Mouse (Mus musculus) hindbrain, embryonic 13.5 days (tissue): ENCODE results near the gene Lexm. TPM values are rescaled to one million over a fixed set of nuclear protein-coding genes. Genes with fewer than 3 reads are reported as not detected.

Source experiments
- ATAC-seq: fragments of 200-750 bp; cut with Nextera tagmentation; 2 replicates; pipeline ENCODE4 v1.8.0; 2017; ENCODE audit warnings: moderate TSS enrichment; ENCODE audit not compliant: low FRiP score
- H3K27ac ChIP-seq: fragments of 300-500 bp; sonication (generic); 2 replicates; pipeline ENCODE4 v1.5.1; 2015; ENCODE audit warnings: inconsistent platforms, mild to moderate bottlenecking, moderate library complexity
- H3K27me3 ChIP-seq: fragments of 300-500 bp; sonication (generic); 2 replicates; pipeline ENCODE4 v1.6.1; 2015; ENCODE audit warnings: mild to moderate bottlenecking, inconsistent platforms
- H3K36me3 ChIP-seq: fragments of 300-500 bp; sonication (generic); 2 replicates; pipeline ENCODE4 v1.6.1; 2015; ENCODE audit warnings: mild to moderate bottlenecking, inconsistent platforms
- H3K4me1 ChIP-seq: fragments of 300-500 bp; sonication (generic); replicated peaks from 2 replicates; pipeline ENCODE4 v1.6.1; 2015; ENCODE audit warnings: inconsistent platforms
- H3K4me2 ChIP-seq: fragments of 300-500 bp; sonication (generic); 2 replicates; pipeline ENCODE4 v1.6.1; 2015; ENCODE audit warnings: inconsistent platforms, mild to moderate bottlenecking, moderate library complexity
- H3K4me3 ChIP-seq: fragments of 300-500 bp; sonication (generic); 2 replicates; pipeline ENCODE4 v1.5.1; 2015; ENCODE audit warnings: mild to moderate bottlenecking, inconsistent platforms
- H3K9ac ChIP-seq: fragments of 300-500 bp; sonication (generic); 2 replicates; pipeline ENCODE4 v1.6.1; 2015; ENCODE audit warnings: mild to moderate bottlenecking, inconsistent platforms
- H3K9me3 ChIP-seq: fragments of 300-500 bp; sonication (generic); 2 replicates; pipeline ENCODE4 v1.6.1; 2016; ENCODE audit warnings: inconsistent platforms
- WGBS: fragments of 180-500 bp; shearing (Covaris S2); methylation state at CpG from one replicate; pipeline ENCODE4 v1.1.7; 2015; 5-methylcytosine and 5-hydroxymethylcytosine counted together
- polyA plus RNA-seq: library from polyadenylated mRNA; unstranded; fragments of >200 nt; fragmentation: Nextera tagmentation; extraction: Ambion mirVana; gene quantifications from 2 replicates; pipeline ENCODE4 v1.2.1, GENCODE M21; 2015

Lexm gene
- polyA plus RNA-seq, 1 experiment from 2014 or later: 0.10 TPM

DNA sequence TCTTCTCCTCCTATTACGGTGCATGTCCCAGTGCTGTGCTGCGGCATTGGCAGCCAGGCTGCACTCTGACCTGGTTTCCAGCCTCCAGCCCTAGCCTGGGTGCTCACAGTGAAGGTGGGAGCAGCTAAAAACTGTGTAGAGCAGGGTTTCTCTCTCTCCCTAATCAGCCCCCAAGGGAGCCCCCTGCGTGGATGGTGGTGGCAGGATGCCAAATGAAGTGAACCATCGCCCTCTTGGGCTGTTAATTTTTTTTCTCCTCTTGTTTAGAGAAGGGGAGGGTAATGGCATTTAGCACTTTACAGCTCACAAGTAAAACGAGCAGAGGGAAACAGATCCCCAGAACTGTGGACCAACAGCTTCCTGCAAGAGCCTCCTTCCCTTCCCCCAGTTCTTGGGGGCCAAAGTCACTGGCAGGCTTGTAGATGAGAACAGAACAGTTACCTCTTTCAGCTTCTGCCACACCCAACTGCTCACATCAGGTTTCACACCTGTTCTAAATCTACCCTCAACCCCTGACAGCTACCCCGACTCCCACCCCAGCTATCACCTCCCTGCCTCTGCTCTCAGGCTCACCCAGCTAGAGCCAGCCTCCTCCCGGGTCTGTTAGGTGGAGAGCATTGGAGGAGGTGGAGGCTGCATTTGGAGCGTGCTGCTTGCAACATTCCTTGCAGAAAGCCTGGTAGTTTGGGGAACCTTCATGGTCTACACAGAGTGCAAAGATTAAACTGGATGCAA lies 26.6 kb upstream of the Lexm start:
- no peak for ATAC-seq
- Histone ChIP-seq H3K27me3 (peaks cover 38% of the 10 kb centered on the region), H3K27ac (no peak overlapping the region), H3K36me3 (no peaks in the 10 kb centered on the region), H3K9me3 (no peaks in the 10 kb centered on the region), H3K4me2 (no peak overlapping the region), H3K9ac (0 out of 2 replicates have a peak overlapping the region, but pooled peaks have one; percentile 13), H3K4me1 (peaks cover 8% of the 10 kb centered on the region), H3K4me3 (no peak overlapping the region)
- WGBS: 46% methylated on average over 8 of the region's 8 CpGs

GRCm38 (mm10) chr4:106634086-106634479 lies 17.0 kb upstream of the Lexm start:
- H3K36me3 ChIP-seq: no peaks in the 10 kb centered on the region
- H3K9ac ChIP-seq: peak overlapping the region; percentile 35; the same call in 1 of the 2 replicates
- no peak overlapping the region for H3K4me3 ChIP-seq
- H3K27ac ChIP-seq: peak overlapping the region; percentile 84
- H3K9me3 ChIP-seq: no peaks in the 10 kb centered on the region
- peaks cover 50% of the 10 kb centered on the region for H3K4me1 ChIP-seq
- 38% methylated on average over 9 of the region's 9 CpGs for WGBS
- 0 out of 2 replicates have a peak, but pooled peaks cover 10% of the 10 kb centered on the region for H3K27me3 ChIP-seq
- ATAC-seq: no peak
- peak overlapping the region; percentile 21; the same call in 1 of the 2 replicates for H3K4me2 ChIP-seq

GRCm38 (mm10) chr4:106633281-106634085 lies 16.4 kb upstream of the Lexm start:
- Histone ChIP-seq H3K9me3 (no peaks in the 10 kb centered on the region), H3K9ac (peak overlapping the region; percentile 35; the same call in 1 of the 2 replicates), H3K4me2 (peak overlapping the region; percentile 21; the same call in 1 of the 2 replicates), H3K4me3 (no peak overlapping the region), H3K27me3 (0 out of 2 replicates have a peak, but pooled peaks cover 5% of the 10 kb centered on the region), H3K27ac (peak overlapping the region; percentile 84), H3K4me1 (peaks cover 50% of the 10 kb centered on the region), H3K36me3 (no peaks in the 10 kb centered on the region)
- WGBS: 39% methylated on average over 8 of the region's 8 CpGs
- ATAC-seq: no peak

DNA sequence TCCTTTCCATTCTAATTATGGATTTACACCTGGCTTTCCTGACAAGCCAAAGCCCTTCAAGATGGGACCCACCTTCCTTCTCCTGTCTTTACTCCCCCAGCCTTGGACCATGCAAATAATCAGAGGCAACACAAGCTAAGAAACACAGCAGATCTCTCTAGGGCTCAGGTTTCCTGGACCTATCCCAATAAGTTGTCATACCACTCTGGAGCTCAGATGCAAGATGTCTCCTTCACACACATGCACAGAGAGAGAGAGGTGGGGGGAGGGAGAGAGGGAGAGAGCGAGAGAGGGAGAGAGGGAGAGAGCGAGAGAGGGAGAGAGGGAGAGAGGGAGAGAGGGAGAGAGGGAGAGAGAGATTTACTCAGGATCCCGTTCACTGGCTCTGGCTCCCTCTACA lies 15.3 kb upstream of the Lexm start:
- WGBS: 67% methylated on average over 1 of the region's 3 CpGs
- Histone ChIP-seq H3K9me3 (no peaks in the 10 kb centered on the region), H3K27ac (0 out of 2 replicates have a peak overlapping the region, but pooled peaks have one; percentile 84), H3K4me2 (no peak overlapping the region), H3K36me3 (no peaks in the 10 kb centered on the region), H3K4me3 (no peak overlapping the region), H3K27me3 (0 out of 2 replicates have a peak, but pooled peaks cover 3% of the 10 kb centered on the region), H3K4me1 (peaks cover 56% of the 10 kb centered on the region), H3K9ac (no peak overlapping the region)
- ATAC-seq: no peak

DNA sequence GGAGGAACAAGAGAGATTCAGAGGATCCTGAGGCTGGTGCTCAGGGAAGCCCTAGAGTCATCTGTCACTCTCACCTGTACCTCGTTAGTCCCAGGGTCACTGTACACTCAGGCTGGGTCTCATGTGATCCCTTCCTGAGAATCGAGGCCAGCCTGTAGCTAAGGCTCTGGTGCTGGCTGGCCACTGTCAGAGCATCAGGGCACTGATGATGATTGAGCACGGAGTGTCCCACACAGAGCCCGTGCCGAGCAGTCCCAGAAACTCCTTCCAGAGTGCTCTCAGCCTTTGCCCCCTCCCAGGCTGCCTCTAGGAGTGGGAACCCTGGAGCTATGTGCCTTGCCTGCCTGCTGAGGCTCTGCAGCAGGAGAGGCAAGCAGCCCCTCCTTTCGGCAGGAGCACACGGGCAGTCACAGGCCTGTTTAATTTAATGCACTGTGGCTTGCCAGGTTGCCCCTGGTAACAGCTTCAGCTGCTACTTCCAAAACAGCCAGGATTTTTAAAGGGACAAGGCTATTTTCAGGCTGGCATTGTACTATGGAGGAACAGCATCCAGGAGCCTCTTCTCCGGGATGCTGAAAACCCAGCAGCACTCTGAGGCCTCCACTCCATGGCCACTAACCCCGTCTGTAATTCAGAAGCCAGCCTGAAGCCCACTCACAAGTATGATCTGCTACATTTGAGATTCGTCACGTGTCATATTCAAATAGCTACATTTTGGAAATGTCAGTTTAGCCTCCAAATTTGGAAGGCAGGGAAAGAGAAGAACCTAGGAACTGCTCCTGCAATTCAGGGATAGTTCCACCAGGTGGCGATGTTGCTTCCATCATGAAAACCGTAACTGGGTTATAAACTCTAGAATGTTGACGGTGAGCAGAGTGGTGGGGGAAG lies 13.5 kb upstream of the Lexm start:
- Histone ChIP-seq H3K36me3 (no peaks in the 10 kb centered on the region), H3K27me3 (0 out of 2 replicates have a peak, but pooled peaks cover 7% of the 10 kb centered on the region), H3K4me2 (0 out of 2 replicates have a peak overlapping the region, but pooled peaks have one; percentile 20), H3K4me3 (no peak overlapping the region), H3K27ac (peak overlapping the region; percentile 86), H3K4me1 (peaks cover 60% of the 10 kb centered on the region), H3K9ac (peak overlapping the region; percentile 59), H3K9me3 (no peaks in the 10 kb centered on the region)
- WGBS: 17% methylated on average over 14 of the region's 14 CpGs
- peak; percentile 80 for ATAC-seq

GRCm38 (mm10) chr4:106629374-106629773 lies 12.3 kb upstream of the Lexm start:
- no peak for ATAC-seq

DNA sequence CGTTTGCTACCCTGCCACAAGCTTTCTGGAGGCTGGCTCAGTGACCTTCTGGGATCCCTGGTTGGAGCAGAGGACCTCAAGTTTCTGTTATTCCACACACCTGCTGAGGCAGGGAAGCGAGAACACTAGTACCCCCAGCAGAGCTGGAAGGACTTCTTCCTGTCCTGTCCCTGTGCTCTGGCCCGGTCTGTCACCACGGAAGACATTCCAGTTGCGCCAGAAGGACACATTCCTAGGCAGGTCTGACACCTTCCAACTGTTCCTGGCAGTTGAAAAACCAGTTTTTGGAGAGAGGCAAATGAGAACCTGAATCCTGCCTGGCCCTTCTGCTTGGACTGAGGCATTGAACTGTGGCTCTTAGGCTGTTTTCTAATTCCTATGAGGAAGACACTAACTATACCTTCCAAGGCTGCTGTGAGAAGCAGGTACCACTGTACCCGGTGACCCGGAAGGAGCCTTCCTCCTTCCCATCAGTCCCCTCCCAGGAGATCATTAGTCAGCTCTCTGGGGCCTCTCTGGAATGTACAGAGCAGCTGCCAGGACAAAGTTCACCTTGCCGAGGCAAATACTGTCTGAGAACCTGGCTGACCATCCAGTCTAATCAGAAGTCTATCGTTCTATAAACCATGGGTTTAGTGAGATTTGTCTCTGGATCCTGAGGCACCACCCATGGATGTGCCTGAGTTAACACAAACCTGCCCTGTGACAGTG lies 11.8 kb upstream of the Lexm start:
- WGBS: 69% methylated on average over 9 of the region's 9 CpGs

More at GRCm38 (mm10) chr4:106629374-106629773, 12.3 kb upstream of the Lexm start:
- no peak overlapping the region for H3K27ac ChIP-seq
- H3K4me1 ChIP-seq: peaks cover 54% of the 10 kb centered on the region
- no peaks in the 10 kb centered on the region for H3K36me3 ChIP-seq
- H3K4me2 ChIP-seq: no peak overlapping the region
- H3K27me3 ChIP-seq: peaks cover 18% of the 10 kb centered on the region
- H3K4me3 ChIP-seq: no peak overlapping the region
- 81% methylated on average over 5 of the region's 5 CpGs for WGBS
- no peaks in the 10 kb centered on the region for H3K9me3 ChIP-seq
- no peak overlapping the region for H3K9ac ChIP-seq

GRCm38 (mm10) chr4:106627809-106628208 lies 10.8 kb upstream of the Lexm start:
- H3K27ac ChIP-seq: no peak overlapping the region
- no peak overlapping the region for H3K4me2 ChIP-seq
- no peak overlapping the region for H3K4me3 ChIP-seq
- no peak for ATAC-seq
- H3K4me1 ChIP-seq: peaks cover 40% of the 10 kb centered on the region
- H3K9me3 ChIP-seq: no peaks in the 10 kb centered on the region
- H3K27me3 ChIP-seq: peaks cover 32% of the 10 kb centered on the region
- 0 out of 2 replicates have a peak overlapping the region, but pooled peaks have one; percentile 8 for H3K9ac ChIP-seq
- 73% methylated on average over 5 of the region's 5 CpGs for WGBS
- no peaks in the 10 kb centered on the region for H3K36me3 ChIP-seq

More for the DNA sequence above, 11.8 kb upstream of the Lexm start:
- Histone ChIP-seq H3K9ac (no peak overlapping the region), H3K27me3 (peaks cover 22% of the 10 kb centered on the region), H3K36me3 (no peaks in the 10 kb centered on the region), H3K27ac (no peak overlapping the region), H3K4me3 (no peak overlapping the region), H3K9me3 (no peaks in the 10 kb centered on the region), H3K4me2 (no peak overlapping the region), H3K4me1 (peaks cover 48% of the 10 kb centered on the region)
- ATAC-seq: no peak

- no peak overlapping the region for H3K27ac ChIP-seq
- no peaks in the 10 kb centered on the region for H3K9me3 ChIP-seq
- peaks cover 55% of the 10 kb centered on the region for H3K27me3 ChIP-seq
- no peak overlapping the region for H3K4me2 ChIP-seq
- ATAC-seq: no peak
- 90% methylated on average over 10 of the region's 10 CpGs for WGBS
- H3K36me3 ChIP-seq: no peaks in the 10 kb centered on the region
- H3K4me1 ChIP-seq: peaks cover 19% of the 10 kb centered on the region
- no peak overlapping the region for H3K4me3 ChIP-seq
- no peak overlapping the region for H3K9ac ChIP-seq
These were observed 7.2 kb upstream of the Lexm start for GRCm38 (mm10) chr4:106624271-106624670.

DNA sequence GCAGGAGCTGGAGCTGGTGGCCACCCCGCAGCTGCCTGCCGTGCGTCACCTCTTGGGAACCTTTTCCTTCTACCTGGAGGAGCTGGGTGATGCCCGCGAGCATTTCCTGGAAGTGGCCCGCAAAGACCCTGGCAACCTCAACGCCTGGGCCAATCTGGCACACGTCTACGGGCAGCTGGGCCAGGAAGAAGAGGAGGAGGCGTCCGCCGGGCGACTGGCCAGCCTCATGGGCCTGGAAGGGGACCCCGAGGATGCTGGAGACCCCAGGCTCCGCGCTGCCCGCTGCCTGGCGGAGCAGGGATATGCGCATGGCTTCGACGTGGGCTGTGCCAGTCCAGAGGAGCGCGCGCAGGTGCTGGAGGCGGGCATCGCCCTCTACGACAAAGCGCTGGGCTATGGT lies 5.7 kb upstream of the Lexm start:
- Histone ChIP-seq H3K27ac (no peak overlapping the region), H3K9ac (peak overlapping the region; percentile 43; the same call in 1 of the 2 replicates), H3K36me3 (no peaks in the 10 kb centered on the region), H3K4me3 (no peak overlapping the region), H3K4me1 (peaks cover 15% of the 10 kb centered on the region), H3K27me3 (peaks cover 62% of the 10 kb centered on the region), H3K4me2 (0 out of 2 replicates have a peak overlapping the region, but pooled peaks have one; percentile 8), H3K9me3 (no peaks in the 10 kb centered on the region)
- WGBS: 29% methylated on average over 28 of the region's 28 CpGs
- no peak for ATAC-seq

- Histone ChIP-seq H3K9ac (peak within 1 kb of the TSS; percentile 43; the same call in 1 of the 2 replicates), H3K36me3 (no peaks in the 10 kb centered on the region), H3K4me3 (no peak within 1 kb of the TSS), H3K27me3 (peaks cover 66% of the 10 kb centered on the region), H3K4me1 (peaks cover 20% of the 10 kb centered on the region), H3K4me2 (0 out of 2 replicates have a peak within 1 kb of the TSS, but pooled peaks have one; percentile 8), H3K27ac (no peak within 1 kb of the TSS), H3K9me3 (no peaks in the 10 kb centered on the region)
- 23% methylated on average over 16 of the region's 16 CpGs for WGBS
- ATAC-seq: no peak
These were observed 5.0 kb upstream of the Lexm start, which contains the start of gene Ttc22 for GRCm38 (mm10) chr4:106622030-106622493. Ttc22 (plus strand) TSS chr4:106622432.
